Mouse (Mus musculus): ENCODE results near the gene Enpp5. TPM values are rescaled to one million over a fixed set of nuclear protein-coding genes. Genes with fewer than 3 reads are reported as not detected.

Enpp5 gene
- polyA plus RNA-seq, 1 experiment from 2014 or later = 29.4 TPM

DNA sequence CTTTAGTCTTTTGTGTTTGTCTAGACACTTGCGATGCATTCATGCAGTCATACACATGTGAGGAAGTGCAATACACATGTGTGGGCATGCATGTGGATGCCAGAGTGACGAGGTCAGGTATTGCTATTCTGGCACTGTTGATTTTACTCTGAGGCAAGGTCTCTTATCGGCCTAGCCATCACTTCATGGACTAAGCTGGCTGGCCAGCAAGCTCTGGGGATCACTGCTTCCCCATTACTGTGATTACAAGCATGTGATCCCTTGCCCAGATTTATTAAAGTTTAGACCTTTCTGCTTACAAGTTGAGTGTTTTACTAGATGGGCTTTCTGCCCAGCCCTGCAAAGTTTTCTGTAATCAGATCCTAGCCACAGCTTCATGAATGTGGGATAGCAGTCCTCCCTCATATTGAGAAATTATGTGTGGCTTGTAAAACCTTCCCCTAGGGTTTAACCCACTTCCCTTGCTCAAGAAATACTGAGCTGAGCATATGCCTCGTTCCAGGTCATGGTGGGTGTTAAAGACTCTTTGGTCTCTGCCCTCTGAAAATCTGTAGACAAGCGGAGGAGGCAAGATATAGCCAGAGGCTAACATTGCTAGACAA lies 17.2 kb upstream of the Enpp5 start:
- 73% methylated on average over 5 of the region's 5 CpGs for WGBS
- Histone ChIP-seq H3K36me3 (no peaks in the 10 kb centered on the region), H3K4me2 (no peak overlapping the region), H3K4me3 (replicated peaks) (no peak overlapping the region), H3K9me3 (no peaks in the 10 kb centered on the region), H3K27ac (no peak overlapping the region), H3K4me1 (no peaks in the 10 kb centered on the region), H3K9ac (no peak overlapping the region), H3K27me3 (replicated peaks) (no peaks in the 10 kb centered on the region)
- no peak for ATAC-seq (ENCODE audit: insufficient read depth, low FRiP score, low read depth)

DNA sequence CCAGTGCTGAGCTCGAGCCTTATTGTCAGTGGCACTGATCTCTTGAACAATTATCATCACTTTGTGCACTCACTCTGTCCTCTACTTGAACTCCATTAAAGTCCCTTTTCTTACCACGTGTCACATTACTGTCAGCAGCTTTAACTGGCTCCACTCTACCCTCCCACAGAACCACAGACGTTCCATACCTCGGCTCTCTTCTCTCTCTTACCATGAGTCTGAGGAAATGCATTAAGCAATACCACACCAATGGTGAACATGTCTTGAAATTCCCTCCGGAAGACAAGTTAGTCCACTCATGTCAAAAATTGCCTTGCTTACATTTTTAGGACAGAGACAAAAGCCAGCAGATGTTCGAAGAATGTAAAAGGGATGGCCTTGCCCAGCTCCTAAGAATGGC lies 9.7 kb upstream of the Enpp5 start:
- 62% methylated on average over 6 of the region's 6 CpGs for WGBS
- H3K36me3 ChIP-seq = no peaks in the 10 kb centered on the region
- H3K4me2 ChIP-seq = no peak overlapping the region
- no peak overlapping the region for H3K27ac ChIP-seq
- H3K9ac ChIP-seq = no peak overlapping the region
- H3K4me3 ChIP-seq (replicated peaks) = no peak overlapping the region
- no peaks in the 10 kb centered on the region for H3K27me3 ChIP-seq (replicated peaks)
- no peaks in the 10 kb centered on the region for H3K4me1 ChIP-seq
- no peak for ATAC-seq (ENCODE audit: insufficient read depth, low FRiP score, low read depth)
- H3K9me3 ChIP-seq = no peaks in the 10 kb centered on the region

DNA sequence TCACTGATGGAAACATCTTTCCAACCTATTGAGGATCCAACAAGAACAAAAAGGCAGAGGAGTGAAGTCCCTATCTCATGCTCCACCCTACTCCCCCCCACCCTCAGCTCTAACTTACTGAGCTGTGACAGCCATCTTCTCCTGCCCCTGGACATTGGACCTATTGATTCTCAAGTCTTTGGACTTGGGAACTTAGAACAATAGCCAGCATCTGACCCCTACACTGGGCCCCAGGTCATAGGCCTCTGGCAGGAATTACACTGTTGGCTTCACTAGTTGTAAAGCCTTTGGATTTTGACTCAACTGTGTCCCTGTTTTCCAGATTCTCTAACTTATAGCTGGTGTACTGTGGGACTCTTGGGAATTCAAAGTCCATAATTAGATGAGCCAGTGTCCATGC lies 6.9 kb upstream of the Enpp5 start:
- Histone ChIP-seq H3K36me3 (no peaks in the 10 kb centered on the region), H3K4me3 (replicated peaks) (no peak overlapping the region), H3K4me1 (no peaks in the 10 kb centered on the region), H3K9me3 (no peaks in the 10 kb centered on the region), H3K27ac (no peak overlapping the region), H3K4me2 (no peak overlapping the region), H3K27me3 (replicated peaks) (no peaks in the 10 kb centered on the region), H3K9ac (no peak overlapping the region)
- no peak for ATAC-seq (ENCODE audit: insufficient read depth, low FRiP score, low read depth)

DNA sequence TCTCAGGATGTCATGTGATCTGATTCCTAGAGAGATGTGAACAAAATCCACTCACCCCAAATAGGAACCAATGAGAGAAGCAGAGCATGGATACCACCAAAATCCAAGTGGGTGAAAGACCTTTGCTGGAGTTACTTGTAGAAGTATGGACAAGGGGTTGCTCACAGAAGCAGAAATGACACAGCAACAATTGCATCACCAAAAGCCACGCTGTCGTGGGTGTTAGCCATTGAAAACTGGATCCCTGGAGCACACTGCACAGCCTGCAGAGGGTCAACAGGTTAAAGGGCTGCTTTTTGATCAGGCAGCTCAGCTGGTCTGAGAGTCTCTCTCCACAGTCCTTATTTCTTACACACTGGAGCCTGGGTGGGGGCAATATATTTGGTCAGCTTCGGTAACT lies 3.0 kb upstream of the Enpp5 start:
- Histone ChIP-seq H3K4me1 (no peaks in the 10 kb centered on the region), H3K9ac (no peak overlapping the region), H3K4me3 (replicated peaks) (no peak overlapping the region), H3K9me3 (no peaks in the 10 kb centered on the region), H3K27ac (no peak overlapping the region), H3K36me3 (no peaks in the 10 kb centered on the region), H3K4me2 (no peak overlapping the region), H3K27me3 (replicated peaks) (no peaks in the 10 kb centered on the region)
- 74% methylated on average over 3 of the region's 3 CpGs for WGBS
- ATAC-seq (ENCODE audit: insufficient read depth, low FRiP score, low read depth) = no peak

DNA sequence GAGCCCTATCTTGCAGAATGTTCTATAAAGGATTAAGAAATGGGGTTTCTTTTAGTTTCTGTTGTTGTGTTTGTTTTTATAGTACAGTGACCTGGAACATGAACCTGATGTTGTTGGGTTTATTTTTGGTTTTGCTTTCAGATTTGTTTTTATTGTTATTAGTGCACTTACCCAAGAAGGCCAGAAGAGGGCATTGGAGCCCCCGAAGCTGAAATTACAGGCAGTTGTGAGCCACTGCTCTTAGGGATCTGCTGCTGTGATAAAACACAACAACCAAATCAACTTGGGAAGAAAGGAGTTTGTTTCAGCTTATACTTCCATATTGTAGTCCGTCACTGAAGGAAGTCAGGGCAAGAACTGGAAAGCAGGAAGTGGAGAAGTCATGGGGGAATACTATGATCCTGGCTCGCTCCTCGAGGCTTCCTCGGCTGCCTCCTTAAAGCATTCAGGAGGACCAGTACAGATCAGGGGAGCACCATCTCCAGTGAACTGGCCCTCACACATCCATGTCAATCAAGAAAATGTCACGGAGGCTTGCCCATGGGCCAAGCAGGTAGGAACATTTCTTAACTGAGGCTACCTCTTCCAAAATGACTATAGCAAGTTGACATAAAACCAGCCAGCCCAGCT lies 2.4 kb upstream of the Enpp5 start:
- no peak for ATAC-seq (ENCODE audit: insufficient read depth, low FRiP score, low read depth)

DNA sequence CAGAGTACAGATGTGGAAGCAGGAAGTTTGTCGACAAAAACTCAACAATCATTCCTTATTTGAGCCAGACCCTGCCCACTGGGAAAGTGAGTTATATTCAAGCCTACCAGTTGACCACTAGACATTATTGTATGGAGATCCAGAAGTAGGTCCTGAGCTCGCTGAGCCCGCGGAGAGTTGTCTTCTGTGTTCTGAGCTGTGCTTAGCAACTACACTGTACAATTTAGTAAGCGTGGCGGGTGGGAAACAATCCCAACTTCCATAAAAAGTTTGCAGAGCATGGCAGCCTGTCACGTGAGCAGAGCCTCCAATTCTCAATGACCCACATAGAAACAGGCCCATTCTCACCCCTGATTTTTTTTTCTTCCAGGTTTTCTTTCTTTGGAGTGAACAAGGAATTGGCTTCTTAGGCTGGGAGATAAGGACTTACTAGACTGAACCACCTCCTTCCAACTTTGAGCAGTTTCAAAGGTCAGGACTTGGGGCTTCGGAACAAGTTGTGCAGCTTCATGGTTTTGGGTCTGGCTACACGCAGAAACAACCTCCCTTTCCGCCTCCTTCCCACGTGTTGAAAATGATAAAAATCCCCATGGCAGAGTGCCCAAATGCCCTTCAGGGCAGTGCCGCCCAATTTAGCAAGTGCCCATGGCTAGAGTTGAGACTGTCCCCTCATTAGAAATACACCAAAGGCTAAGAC lies 1.3 kb upstream of the Enpp5 start:
- H3K4me2 ChIP-seq = no peak overlapping the region
- no peaks in the 10 kb centered on the region for H3K27me3 ChIP-seq (replicated peaks)
- no peak for ATAC-seq (ENCODE audit: insufficient read depth, low FRiP score, low read depth)
- H3K27ac ChIP-seq = no peak overlapping the region
- H3K36me3 ChIP-seq = 0 out of 2 replicates have a peak, but pooled peaks cover 6% of the 10 kb centered on the region
- no peaks in the 10 kb centered on the region for H3K4me1 ChIP-seq
- H3K4me3 ChIP-seq (replicated peaks) = no peak overlapping the region
- H3K9ac ChIP-seq = no peak overlapping the region
- H3K9me3 ChIP-seq = no peaks in the 10 kb centered on the region
- WGBS = 73% methylated on average over 12 of the region's 12 CpGs

More for the DNA sequence above, 2.4 kb upstream of the Enpp5 start:
- H3K4me3 ChIP-seq (replicated peaks) = no peak overlapping the region
- 62% methylated on average over 6 of the region's 6 CpGs for WGBS
- H3K9ac ChIP-seq = no peak overlapping the region
- H3K4me2 ChIP-seq = no peak overlapping the region
- H3K9me3 ChIP-seq = no peaks in the 10 kb centered on the region
- no peaks in the 10 kb centered on the region for H3K4me1 ChIP-seq
- H3K36me3 ChIP-seq = 0 out of 2 replicates have a peak, but pooled peaks cover 3% of the 10 kb centered on the region
- H3K27ac ChIP-seq = no peak overlapping the region
- no peaks in the 10 kb centered on the region for H3K27me3 ChIP-seq (replicated peaks)

DNA sequence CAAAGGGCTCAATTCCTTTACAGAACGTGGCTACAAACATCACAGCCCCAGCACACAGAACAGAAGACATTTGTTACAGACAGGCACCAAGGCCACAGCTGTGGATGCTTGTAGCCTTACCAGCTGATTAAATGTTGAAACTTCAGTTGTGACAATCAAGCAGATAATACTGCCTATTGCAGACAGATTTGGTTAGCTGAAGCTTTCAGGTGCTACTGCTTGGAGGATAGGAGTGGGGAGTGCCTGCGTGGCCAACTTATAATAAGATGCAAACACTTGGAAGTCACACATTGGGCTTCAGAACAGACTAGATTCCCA lies 811 bp upstream of the Enpp5 start:
- no peaks in the 10 kb centered on the region for H3K27me3 ChIP-seq (replicated peaks)
- no peak overlapping the region for H3K4me3 ChIP-seq (replicated peaks)
- H3K27ac ChIP-seq = no peak overlapping the region
- no peak for ATAC-seq (ENCODE audit: insufficient read depth, low FRiP score, low read depth)
- WGBS = 63% methylated on average over 2 of the region's 2 CpGs
- H3K4me1 ChIP-seq = no peaks in the 10 kb centered on the region
- H3K4me2 ChIP-seq = no peak overlapping the region
- 0 out of 2 replicates have a peak, but pooled peaks cover 6% of the 10 kb centered on the region for H3K36me3 ChIP-seq
- no peak overlapping the region for H3K9ac ChIP-seq
- H3K9me3 ChIP-seq = no peaks in the 10 kb centered on the region

DNA sequence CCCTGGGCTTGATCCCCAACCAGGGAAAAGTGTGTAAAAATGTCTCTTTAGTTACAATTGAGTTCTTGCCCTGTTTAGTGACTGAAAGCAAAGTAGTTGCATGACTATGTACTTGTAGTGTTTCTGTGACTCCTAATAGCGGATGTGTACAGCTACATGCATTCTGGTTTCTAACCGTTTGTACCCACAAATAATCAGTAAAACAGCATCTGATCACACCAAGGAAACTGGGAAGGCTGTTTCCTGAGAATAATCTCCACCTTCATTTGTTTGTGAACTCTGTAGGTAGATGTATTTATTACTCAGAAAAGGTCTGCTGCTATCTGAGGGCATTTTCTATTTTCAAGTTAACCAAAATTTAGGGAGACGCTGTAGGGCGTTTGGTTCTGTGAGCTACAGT lies 4.5 kb downstream of the Enpp5 start:
- no peaks in the 10 kb centered on the region for H3K4me1 ChIP-seq
- 86% methylated on average over 4 of the region's 4 CpGs for WGBS
- no peak for ATAC-seq (ENCODE audit: insufficient read depth, low FRiP score, low read depth)
- no peak overlapping the region for H3K4me2 ChIP-seq
- H3K9me3 ChIP-seq = no peaks in the 10 kb centered on the region
- H3K27me3 ChIP-seq (replicated peaks) = no peaks in the 10 kb centered on the region
- no peak overlapping the region for H3K27ac ChIP-seq
- 0 out of 2 replicates have a peak, but pooled peaks cover 6% of the 10 kb centered on the region for H3K36me3 ChIP-seq
- no peak overlapping the region for H3K4me3 ChIP-seq (replicated peaks)
- no peak overlapping the region for H3K9ac ChIP-seq

DNA sequence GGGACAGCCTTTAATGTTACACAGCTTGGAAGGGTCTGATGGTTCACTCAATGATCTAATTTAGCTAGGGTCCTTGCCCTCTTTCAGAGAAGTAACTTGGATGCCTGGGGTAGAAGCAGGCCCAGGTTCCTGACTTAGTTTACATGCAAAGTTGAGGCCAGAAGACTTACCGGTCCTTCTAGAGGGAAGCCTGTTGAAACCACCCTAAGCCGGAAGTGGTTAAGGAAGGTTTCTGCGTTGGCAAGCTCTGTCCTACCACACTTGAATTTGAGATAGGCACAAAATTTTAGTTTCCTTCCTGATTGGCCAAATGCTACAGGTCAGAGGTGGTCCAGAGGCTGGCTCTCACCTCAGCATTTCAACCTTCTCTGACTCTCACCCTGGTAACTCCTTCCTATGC lies 9.6 kb downstream of the Enpp5 start:
- H3K9ac ChIP-seq = no peak overlapping the region
- H3K36me3 ChIP-seq = no peaks in the 10 kb centered on the region
- no peak overlapping the region for H3K4me3 ChIP-seq (replicated peaks)
- H3K4me1 ChIP-seq = no peaks in the 10 kb centered on the region
- no peak overlapping the region for H3K27ac ChIP-seq
- 89% methylated on average over 3 of the region's 3 CpGs for WGBS
- no peak for ATAC-seq (ENCODE audit: insufficient read depth, low FRiP score, low read depth)
- H3K9me3 ChIP-seq = no peaks in the 10 kb centered on the region
- H3K4me2 ChIP-seq = no peak overlapping the region
- H3K27me3 ChIP-seq (replicated peaks) = no peaks in the 10 kb centered on the region

DNA sequence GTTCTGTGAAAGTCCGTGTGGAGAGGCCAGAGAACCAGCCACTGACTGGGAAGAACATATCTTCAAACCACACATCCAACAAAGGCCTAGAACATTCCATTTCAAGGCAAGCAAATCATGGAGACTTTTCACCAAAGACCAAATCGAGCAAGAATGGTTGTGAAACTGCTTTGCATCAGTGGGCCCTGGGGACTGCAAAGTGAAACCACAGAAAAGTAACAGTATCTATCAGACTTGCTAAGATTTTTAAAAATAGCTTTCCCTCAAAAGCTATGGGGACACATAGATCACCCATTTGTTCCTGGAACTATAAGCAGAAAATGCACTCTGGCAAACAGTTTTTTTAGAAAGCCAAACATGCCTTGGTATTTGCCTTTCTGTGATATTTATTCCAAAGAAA lies 12.3 kb downstream of the Enpp5 start:
- no peak for ATAC-seq (ENCODE audit: insufficient read depth, low FRiP score, low read depth)
- no peaks in the 10 kb centered on the region for H3K36me3 ChIP-seq
- H3K4me3 ChIP-seq (replicated peaks) = no peak overlapping the region
- WGBS = 60% methylated on average over 2 of the region's 2 CpGs
- no peak overlapping the region for H3K9ac ChIP-seq
- H3K4me2 ChIP-seq = no peak overlapping the region
- no peaks in the 10 kb centered on the region for H3K4me1 ChIP-seq
- no peaks in the 10 kb centered on the region for H3K9me3 ChIP-seq
- H3K27ac ChIP-seq = no peak overlapping the region
- no peaks in the 10 kb centered on the region for H3K27me3 ChIP-seq (replicated peaks)

DNA sequence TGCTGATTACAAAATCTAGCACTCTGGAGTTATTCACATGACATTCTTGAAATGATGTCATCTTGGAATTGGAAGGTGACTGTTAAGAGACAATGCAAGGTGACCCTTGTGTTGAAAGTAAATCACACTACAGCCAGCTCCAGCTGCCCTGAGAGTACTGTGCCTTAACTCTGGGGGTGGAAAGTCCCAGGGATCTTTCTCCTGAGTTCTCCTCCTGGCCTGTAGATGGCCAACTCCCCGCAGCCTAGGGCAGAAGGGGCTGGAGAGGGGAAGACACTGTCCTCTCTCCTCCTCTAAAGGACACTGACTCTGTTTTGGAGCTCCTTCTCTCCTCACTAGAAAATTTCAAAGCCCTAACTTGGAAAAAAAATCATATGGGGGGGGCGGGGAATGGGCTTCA lies 12.9 kb downstream of the Enpp5 start:
- H3K4me2 ChIP-seq = no peak overlapping the region
- H3K9ac ChIP-seq = no peak overlapping the region
- H3K4me3 ChIP-seq (replicated peaks) = no peak overlapping the region
- no peaks in the 10 kb centered on the region for H3K27me3 ChIP-seq (replicated peaks)
- H3K4me1 ChIP-seq = no peaks in the 10 kb centered on the region
- ATAC-seq (ENCODE audit: insufficient read depth, low FRiP score, low read depth) = no peak
- no peaks in the 10 kb centered on the region for H3K36me3 ChIP-seq
- WGBS = 43% methylated on average over 2 of the region's 2 CpGs
- no peaks in the 10 kb centered on the region for H3K9me3 ChIP-seq
- H3K27ac ChIP-seq = no peak overlapping the region

DNA sequence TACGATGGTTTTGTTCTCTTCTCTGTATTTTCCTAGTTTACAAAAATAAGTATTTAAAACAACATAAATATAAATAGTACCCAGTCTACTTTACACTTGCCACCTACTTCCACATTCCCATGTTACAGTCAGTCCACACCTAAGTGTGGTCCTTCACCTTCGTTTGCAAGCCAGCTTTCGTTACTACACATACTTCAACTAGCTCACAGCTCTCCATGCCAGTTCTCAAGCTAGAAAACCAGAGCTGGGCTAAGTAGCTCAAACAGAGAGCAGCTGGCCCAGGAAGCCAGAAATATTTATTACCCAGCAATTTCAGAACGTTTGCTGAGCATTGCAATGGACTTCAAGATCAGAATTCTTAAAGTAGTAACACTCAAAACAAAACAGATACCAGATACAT lies 21.9 kb downstream of the Enpp5 start:
- no peaks in the 10 kb centered on the region for H3K4me1 ChIP-seq
- WGBS = 72% methylated on average over 4 of the region's 4 CpGs
- no peak overlapping the region for H3K27ac ChIP-seq
- no peaks in the 10 kb centered on the region for H3K36me3 ChIP-seq
- no peak overlapping the region for H3K4me2 ChIP-seq
- H3K4me3 ChIP-seq (replicated peaks) = no peak overlapping the region
- no peaks in the 10 kb centered on the region for H3K27me3 ChIP-seq (replicated peaks)
- no peak for ATAC-seq (ENCODE audit: insufficient read depth, low FRiP score, low read depth)
- no peak overlapping the region for H3K9ac ChIP-seq
- H3K9me3 ChIP-seq = no peaks in the 10 kb centered on the region

Measured in stomach, embryonic 15.5 days (tissue).